Mouse (Mus musculus): Measurements from ENCODE around the gene Il6. TPM values are rescaled to one million over a fixed set of nuclear protein-coding genes. Genes with fewer than 3 reads are reported as not detected.
A peak's percentile ranks its signal among the peaks of the same experiment; 100 is the strongest.

The Il6 gene
- 0.24 and 0.53 TPM in 2 replicates for polyA plus RNA-seq (2015; fragmentation: Nextera tagmentation; extraction: Ambion mirVana)

- Histone ChIP-seq H3K4me2 (ENCODE audit: low read depth, low read length) (peak within 1 kb of the TSS; percentile 38), H3K27me3 (ENCODE audit: control insufficient read depth, insufficient read depth, low read depth, low read length) (no peaks in the 10 kb centered on the region), H3K4me1 (replicated peaks; ENCODE audit: control insufficient read depth, insufficient read depth, low read length) (peaks cover 7% of the 10 kb centered on the region), H3K4me3 (ENCODE audit: low read length) (no peak within 1 kb of the TSS), H3K36me3 (ENCODE audit: control insufficient read depth, insufficient read depth, low read length) (no peaks in the 10 kb centered on the region), H3K9me3 (ENCODE audit: control insufficient read depth, low read length) (no peaks in the 10 kb centered on the region), H3K27ac (ENCODE audit: low read length) (no peak within 1 kb of the TSS), H3K9ac (ENCODE audit: low read length) (no peak within 1 kb of the TSS)
- WGBS = 47% methylated on average over 16 of the region's 16 CpGs
- peak; percentile 92 for ATAC-seq (ENCODE audit: low read depth)
Measured at GRCm38 (mm10) chr5:30012726-30013503, at the start of gene Il6. Gene Il6, plus strand, starts transcription at chr5:30013114.

GRCm38 (mm10) chr5:29963488-29963887, 49.4 kb upstream of the Il6 start:
- H3K36me3 ChIP-seq (ENCODE audit: control insufficient read depth, insufficient read depth, low read length) = no peaks in the 10 kb centered on the region
- WGBS = 73% methylated on average over 1 of the region's 1 CpGs
- ATAC-seq (ENCODE audit: low read depth) = no peak
- no peaks in the 10 kb centered on the region for H3K27me3 ChIP-seq (ENCODE audit: control insufficient read depth, insufficient read depth, low read depth, low read length)
- H3K4me1 ChIP-seq (replicated peaks; ENCODE audit: control insufficient read depth, insufficient read depth, low read length) = no peaks in the 10 kb centered on the region
- H3K27ac ChIP-seq (ENCODE audit: low read length) = no peak overlapping the region
- H3K4me2 ChIP-seq (ENCODE audit: low read depth, low read length) = no peak overlapping the region
- H3K9ac ChIP-seq (ENCODE audit: low read length) = no peak overlapping the region
- H3K4me3 ChIP-seq (ENCODE audit: low read length) = no peak overlapping the region
- H3K9me3 ChIP-seq (ENCODE audit: control insufficient read depth, low read length) = no peaks in the 10 kb centered on the region

GRCm38 (mm10) chr5:29970212-29970611, 42.7 kb upstream of the Il6 start:
- Histone ChIP-seq H3K36me3 (ENCODE audit: control insufficient read depth, insufficient read depth, low read length) (no peaks in the 10 kb centered on the region), H3K9ac (ENCODE audit: low read length) (no peak overlapping the region), H3K4me1 (replicated peaks; ENCODE audit: control insufficient read depth, insufficient read depth, low read length) (no peaks in the 10 kb centered on the region), H3K27ac (ENCODE audit: low read length) (no peak overlapping the region), H3K9me3 (ENCODE audit: control insufficient read depth, low read length) (no peaks in the 10 kb centered on the region), H3K4me3 (ENCODE audit: low read length) (no peak overlapping the region), H3K27me3 (ENCODE audit: control insufficient read depth, insufficient read depth, low read depth, low read length) (no peaks in the 10 kb centered on the region), H3K4me2 (ENCODE audit: low read depth, low read length) (no peak overlapping the region)
- WGBS = 19% methylated on average over 1 of the region's 1 CpGs
- ATAC-seq (ENCODE audit: low read depth) = no peak

- no peak overlapping the region for H3K4me3 ChIP-seq (ENCODE audit: low read length)
- H3K36me3 ChIP-seq (ENCODE audit: control insufficient read depth, insufficient read depth, low read length) = no peaks in the 10 kb centered on the region
- H3K4me2 ChIP-seq (ENCODE audit: low read depth, low read length) = no peak overlapping the region
- no peak overlapping the region for H3K9ac ChIP-seq (ENCODE audit: low read length)
- no peak for ATAC-seq (ENCODE audit: low read depth)
- H3K27ac ChIP-seq (ENCODE audit: low read length) = no peak overlapping the region
- WGBS = 81% methylated on average over 5 of the region's 5 CpGs
- H3K4me1 ChIP-seq (replicated peaks; ENCODE audit: control insufficient read depth, insufficient read depth, low read length) = no peaks in the 10 kb centered on the region
- no peaks in the 10 kb centered on the region for H3K27me3 ChIP-seq (ENCODE audit: control insufficient read depth, insufficient read depth, low read depth, low read length)
- no peaks in the 10 kb centered on the region for H3K9me3 ChIP-seq (ENCODE audit: control insufficient read depth, low read length)
Measured at GRCm38 (mm10) chr5:29972796-29973195, 40.1 kb upstream of the Il6 start.

- no peaks in the 10 kb centered on the region for H3K27me3 ChIP-seq (ENCODE audit: control insufficient read depth, insufficient read depth, low read depth, low read length)
- H3K36me3 ChIP-seq (ENCODE audit: control insufficient read depth, insufficient read depth, low read length) = no peaks in the 10 kb centered on the region
- no peak overlapping the region for H3K9ac ChIP-seq (ENCODE audit: low read length)
- no peaks in the 10 kb centered on the region for H3K4me1 ChIP-seq (replicated peaks; ENCODE audit: control insufficient read depth, insufficient read depth, low read length)
- WGBS = 41% methylated on average over 1 of the region's 1 CpGs
- no peak overlapping the region for H3K4me2 ChIP-seq (ENCODE audit: low read depth, low read length)
- H3K9me3 ChIP-seq (ENCODE audit: control insufficient read depth, low read length) = no peaks in the 10 kb centered on the region
- no peak for ATAC-seq (ENCODE audit: low read depth)
- no peak overlapping the region for H3K4me3 ChIP-seq (ENCODE audit: low read length)
- H3K27ac ChIP-seq (ENCODE audit: low read length) = no peak overlapping the region
Measured at GRCm38 (mm10) chr5:29973533-29973932, 39.4 kb upstream of the Il6 start.

- no peaks in the 10 kb centered on the region for H3K27me3 ChIP-seq (ENCODE audit: control insufficient read depth, insufficient read depth, low read depth, low read length)
- H3K4me1 ChIP-seq (replicated peaks; ENCODE audit: control insufficient read depth, insufficient read depth, low read length) = no peaks in the 10 kb centered on the region
- H3K4me2 ChIP-seq (ENCODE audit: low read depth, low read length) = no peak overlapping the region
- no peak overlapping the region for H3K9ac ChIP-seq (ENCODE audit: low read length)
- H3K4me3 ChIP-seq (ENCODE audit: low read length) = no peak overlapping the region
- H3K27ac ChIP-seq (ENCODE audit: low read length) = no peak overlapping the region
- H3K9me3 ChIP-seq (ENCODE audit: control insufficient read depth, low read length) = no peaks in the 10 kb centered on the region
- ATAC-seq (ENCODE audit: low read depth) = no peak
- H3K36me3 ChIP-seq (ENCODE audit: control insufficient read depth, insufficient read depth, low read length) = no peaks in the 10 kb centered on the region
Measured at GRCm38 (mm10) chr5:29974115-29974514, 38.8 kb upstream of the Il6 start.

- no peak for ATAC-seq (ENCODE audit: low read depth)
- no peak overlapping the region for H3K4me3 ChIP-seq (ENCODE audit: low read length)
- no peaks in the 10 kb centered on the region for H3K9me3 ChIP-seq (ENCODE audit: control insufficient read depth, low read length)
- H3K9ac ChIP-seq (ENCODE audit: low read length) = no peak overlapping the region
- H3K4me2 ChIP-seq (ENCODE audit: low read depth, low read length) = no peak overlapping the region
- H3K27ac ChIP-seq (ENCODE audit: low read length) = no peak overlapping the region
- H3K36me3 ChIP-seq (ENCODE audit: control insufficient read depth, insufficient read depth, low read length) = no peaks in the 10 kb centered on the region
- no peaks in the 10 kb centered on the region for H3K27me3 ChIP-seq (ENCODE audit: control insufficient read depth, insufficient read depth, low read depth, low read length)
- H3K4me1 ChIP-seq (replicated peaks; ENCODE audit: control insufficient read depth, insufficient read depth, low read length) = no peaks in the 10 kb centered on the region
- WGBS = 91% methylated on average over 1 of the region's 1 CpGs
Measured at GRCm38 (mm10) chr5:29993583-29993982, 19.3 kb upstream of the Il6 start.

- Histone ChIP-seq H3K36me3 (ENCODE audit: control insufficient read depth, insufficient read depth, low read length) (no peaks in the 10 kb centered on the region), H3K27ac (ENCODE audit: low read length) (no peak overlapping the region), H3K4me2 (ENCODE audit: low read depth, low read length) (no peak overlapping the region), H3K9me3 (ENCODE audit: control insufficient read depth, low read length) (no peaks in the 10 kb centered on the region), H3K4me3 (ENCODE audit: low read length) (no peak overlapping the region), H3K27me3 (ENCODE audit: control insufficient read depth, insufficient read depth, low read depth, low read length) (no peaks in the 10 kb centered on the region), H3K4me1 (replicated peaks; ENCODE audit: control insufficient read depth, insufficient read depth, low read length) (no peaks in the 10 kb centered on the region), H3K9ac (ENCODE audit: low read length) (no peak overlapping the region)
- no peak for ATAC-seq (ENCODE audit: low read depth)
- 42% methylated on average over 1 of the region's 1 CpGs for WGBS
Measured at GRCm38 (mm10) chr5:29994344-29994743, 18.6 kb upstream of the Il6 start.

- no peaks in the 10 kb centered on the region for H3K9me3 ChIP-seq (ENCODE audit: control insufficient read depth, low read length)
- no peaks in the 10 kb centered on the region for H3K27me3 ChIP-seq (ENCODE audit: control insufficient read depth, insufficient read depth, low read depth, low read length)
- H3K4me1 ChIP-seq (replicated peaks; ENCODE audit: control insufficient read depth, insufficient read depth, low read length) = no peaks in the 10 kb centered on the region
- H3K4me2 ChIP-seq (ENCODE audit: low read depth, low read length) = no peak overlapping the region
- H3K36me3 ChIP-seq (ENCODE audit: control insufficient read depth, insufficient read depth, low read length) = no peaks in the 10 kb centered on the region
- 61% methylated on average over 1 of the region's 1 CpGs for WGBS
- no peak for ATAC-seq (ENCODE audit: low read depth)
- no peak overlapping the region for H3K4me3 ChIP-seq (ENCODE audit: low read length)
- H3K9ac ChIP-seq (ENCODE audit: low read length) = no peak overlapping the region
- H3K27ac ChIP-seq (ENCODE audit: low read length) = no peak overlapping the region
Measured at GRCm38 (mm10) chr5:29997351-29997750, 15.6 kb upstream of the Il6 start.
